Mouse (Mus musculus) embryonic fibroblast, embryonic 13.5 days (primary cell): ENCODE data around the gene Ptprn2.

Experiments
- CTCF ChIP-seq: IDR thresholded peaks from 2 replicates; pipeline ENCODE4 v1.5.1; 2011; ENCODE audit warnings: mild to moderate bottlenecking, control low read depth, low read length, moderate library complexity, borderline replicate concordance; ENCODE audit not compliant: insufficient read depth
- POLR2A ChIP-seq: IDR thresholded peaks from 2 replicates; pipeline ENCODE4 v1.6.1; 2011; ENCODE audit warnings: low read depth, mild to moderate bottlenecking, control low read depth, low read length, moderate library complexity

- TF ChIP-seq POLR2A = no peak
- no peak for TF ChIP-seq CTCF
Observed at GRCm38 (mm10) chr12:116780419-116780818, 294.9 kb downstream of the Ptprn2 start.
